Comparison of ENCODE assay signal across 7 mouse cellular contexts in the genomic region with DNA sequence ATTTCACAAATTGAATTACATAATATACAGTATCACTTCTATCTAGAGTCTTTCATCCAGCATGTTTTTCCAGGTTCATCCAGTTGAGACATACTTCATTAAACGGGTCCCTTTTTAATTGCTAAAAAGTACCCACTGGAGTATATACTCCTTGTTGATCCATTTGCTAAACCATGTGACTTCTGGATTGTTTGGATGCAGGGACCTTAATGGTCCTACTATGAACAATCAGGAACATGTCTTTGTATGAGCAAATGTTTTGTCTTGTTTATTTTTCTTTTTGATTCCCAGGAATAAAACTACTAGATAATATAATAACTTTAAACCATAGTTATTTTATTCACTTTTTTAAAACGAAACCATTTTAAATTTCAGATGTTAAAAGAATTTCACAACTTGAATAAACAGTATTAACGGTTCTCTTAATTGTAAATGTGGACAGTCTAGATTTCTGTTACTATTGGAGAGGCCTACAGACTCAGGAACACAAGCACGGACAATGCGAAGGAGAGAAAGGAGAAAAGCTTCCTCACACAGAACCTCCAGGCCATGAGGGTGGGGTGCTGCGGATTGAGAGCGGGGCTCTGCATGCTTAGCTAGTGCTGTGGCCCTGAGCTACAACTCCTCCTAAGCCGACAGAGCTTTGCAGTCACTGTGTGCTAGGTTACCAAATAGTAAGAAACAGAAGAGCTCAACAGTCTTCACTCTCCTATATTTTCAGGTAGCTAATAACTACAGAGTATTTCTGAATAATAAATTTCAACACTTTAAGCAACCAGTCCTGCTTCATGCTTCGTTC. TPM values are rescaled to one million over a fixed set of nuclear protein-coding genes. Genes with fewer than 3 reads are reported as not detected.
A peak's percentile ranks its signal among the peaks of the same experiment; 100 is the strongest.
DNase-seq lines count a peak whose midpoint lies in the region; ATAC-seq and TF ChIP-seq lines count a peak whose summit lies in the region.

No protein-coding gene starts in this region.

- H3K4me1 ChIP-seq in lung, embryonic 16.5 days (replicated peaks; ENCODE audit: control insufficient read depth, insufficient read depth, low read length) = peaks cover 24% of the 10 kb centered on the region
- H3K4me1 ChIP-seq in embryonic facial prominence, embryonic 12.5 days = peaks cover 10% of the 10 kb centered on the region
- peaks cover 7% of the 10 kb centered on the region; the same call in 1 of the 2 replicates for H3K4me1 ChIP-seq in intestine, embryonic 16.5 days (ENCODE audit: control insufficient read depth, insufficient read depth, low read length)
- H3K4me1 ChIP-seq in small intestine, adult 2 months (ENCODE audit: control insufficient read depth, insufficient read depth, insufficient read length, low read length) = no peaks in the 10 kb centered on the region; the same call in 1 of the 2 replicates

- H3K4me3 ChIP-seq in lung, embryonic 16.5 days (ENCODE audit: low read length) = peak overlapping the region; percentile 49
- peak overlapping the region; percentile 22 for H3K4me3 ChIP-seq in embryonic facial prominence, embryonic 12.5 days
- peak overlapping the region; percentile 32 for H3K4me3 ChIP-seq in intestine, embryonic 16.5 days (ENCODE audit: low read length)
- H3K4me3 ChIP-seq in small intestine, adult 2 months (ENCODE audit: low read depth, low read length) = peak overlapping the region; percentile 34; the same call in 1 of the 2 replicates

- TF ChIP-seq POLR2A in small intestine, adult 2 months (IDR thresholded peaks at IDR 0.05; ENCODE audit: low read depth, low read length) = no peak

- no peak for DNase-seq in lung, postnatal 14 days
- no peak for DNase-seq in layer of hippocampus, adult 11-12 months (ENCODE audit: low spot score)
- DNase-seq in urinary bladder, adult 18-20 months (ENCODE audit: low spot score in 2 of 2) = no peak

- peak overlapping the region; percentile 67 for H3K9ac ChIP-seq in lung, embryonic 16.5 days (ENCODE audit: low read length)
- H3K9ac ChIP-seq in embryonic facial prominence, embryonic 12.5 days = no peak overlapping the region
- H3K9ac ChIP-seq in intestine, embryonic 16.5 days (ENCODE audit: low read depth, low read length) = peak overlapping the region; percentile 52; the same call in 1 of the 2 replicates

- no peak for TF ChIP-seq CTCF in small intestine, adult 2 months (IDR thresholded peaks at IDR 0.05; ENCODE audit: extremely low read depth, insufficient read length, insufficient replicate concordance, low read depth, low read length)

- H3K4me2 ChIP-seq in lung, embryonic 16.5 days (ENCODE audit: low read depth, low read length) = peak overlapping the region; percentile 70
- H3K4me2 ChIP-seq in embryonic facial prominence, embryonic 12.5 days (replicated peaks) = peak overlapping the region; percentile 63
- peak overlapping the region; percentile 51 for H3K4me2 ChIP-seq in intestine, embryonic 16.5 days (ENCODE audit: low read depth, low read length)

- H3K36me3 ChIP-seq in lung, embryonic 16.5 days (ENCODE audit: control insufficient read depth, insufficient read depth, low read length) = 0 out of 2 replicates have a peak, but pooled peaks cover 5% of the 10 kb centered on the region
- H3K36me3 ChIP-seq in embryonic facial prominence, embryonic 12.5 days = no peaks in the 10 kb centered on the region
- no peaks in the 10 kb centered on the region for H3K36me3 ChIP-seq in intestine, embryonic 16.5 days (ENCODE audit: control insufficient read depth, insufficient read depth, low read length)
- peaks cover 2% of the 10 kb centered on the region; the same call in 1 of the 2 replicates for H3K36me3 ChIP-seq in small intestine, adult 2 months (ENCODE audit: control insufficient read depth, insufficient read depth, low read length)

- peak overlapping the region; percentile 80 for H3K27ac ChIP-seq in lung, embryonic 16.5 days (ENCODE audit: low read length)
- H3K27ac ChIP-seq in embryonic facial prominence, embryonic 12.5 days = 0 out of 2 replicates have a peak overlapping the region, but pooled peaks have one; percentile 6
- no peak overlapping the region for H3K27ac ChIP-seq in intestine, embryonic 16.5 days (ENCODE audit: low read length)
- no peak overlapping the region for H3K27ac ChIP-seq in small intestine, adult 2 months (ENCODE audit: insufficient read depth, low read depth, low read length)

- no peaks in the 10 kb centered on the region for H3K27me3 ChIP-seq in lung, embryonic 16.5 days (ENCODE audit: control insufficient read depth, insufficient read depth, low read depth, low read length)
- no peaks in the 10 kb centered on the region for H3K27me3 ChIP-seq in embryonic facial prominence, embryonic 12.5 days
- H3K27me3 ChIP-seq in intestine, embryonic 16.5 days (replicated peaks; ENCODE audit: control insufficient read depth, insufficient read depth, low read length) = no peaks in the 10 kb centered on the region
- H3K27me3 ChIP-seq in small intestine, adult 2 months (ENCODE audit: control insufficient read depth, insufficient read depth, low read length) = no peaks in the 10 kb centered on the region

- WGBS in lung, embryonic 16.5 days = 52% methylated on average over 9 of the region's 9 CpGs
- 76% methylated on average over 9 of the region's 9 CpGs for WGBS in embryonic facial prominence, embryonic 12.5 days
- 74% methylated on average over 9 of the region's 9 CpGs for WGBS in intestine, embryonic 16.5 days
- WGBS in small intestine, adult 2 months = 75% methylated on average over 9 of the region's 9 CpGs

- no peaks in the 10 kb centered on the region for H3K9me3 ChIP-seq in lung, embryonic 16.5 days (ENCODE audit: control insufficient read depth, low read length)
- no peaks in the 10 kb centered on the region for H3K9me3 ChIP-seq in embryonic facial prominence, embryonic 12.5 days
- no peaks in the 10 kb centered on the region for H3K9me3 ChIP-seq in intestine, embryonic 16.5 days (ENCODE audit: control insufficient read depth, low read length)

- no peak for ATAC-seq in lung, embryonic 16.5 days (ENCODE audit: low read depth)
- ATAC-seq in embryonic facial prominence, embryonic 12.5 days (ENCODE audit: insufficient number of reproducible peaks, insufficient read depth, low FRiP score, low TSS enrichment) = no peak
- ATAC-seq in intestine, embryonic 16.5 days = no peak

RNA-seq across cellular contexts. Expression of a gene that starts 19.2 kb away (rescaled TPM):
- 44.0 and 44.8 TPM in 2 replicates for polyA plus RNA-seq in lung, embryonic 16.5 days (2015; fragmentation: Nextera tagmentation; extraction: Ambion mirVana)
- polyA plus RNA-seq in embryonic facial prominence, embryonic 12.5 days (2016; fragmentation: Nextera tagmentation; extraction: Ambion mirVana) = 29.4 and 33.0 TPM in 2 replicates
- polyA plus RNA-seq in intestine, embryonic 16.5 days (2015; fragmentation: Nextera tagmentation; extraction: Ambion mirVana) = 21.7 and 23.2 TPM in 2 replicates
- polyA plus RNA-seq in small intestine, adult 2 months (2012; rRNA removed) = 0.48 and 1.4 TPM in 2 replicates

RNA-seq across cellular contexts. Expression of a gene that starts 19.3 kb away (rescaled TPM):
- polyA plus RNA-seq in lung, embryonic 16.5 days (2015; fragmentation: Nextera tagmentation; extraction: Ambion mirVana) = 231 and 251 TPM in 2 replicates
- polyA plus RNA-seq in embryonic facial prominence, embryonic 12.5 days (2016; fragmentation: Nextera tagmentation; extraction: Ambion mirVana) = 367 and 370 TPM in 2 replicates
- 143 and 157 TPM in 2 replicates for polyA plus RNA-seq in intestine, embryonic 16.5 days (2015; fragmentation: Nextera tagmentation; extraction: Ambion mirVana)
- 9.3 and 18.4 TPM in 2 replicates for polyA plus RNA-seq in small intestine, adult 2 months (2012; rRNA removed)

RNA-seq across cellular contexts. Expression of a gene that starts 24.8 kb away (rescaled TPM):
- 12.3 and 13.4 TPM in 2 replicates for polyA plus RNA-seq in lung, embryonic 16.5 days (2015; fragmentation: Nextera tagmentation; extraction: Ambion mirVana)
- 2.4 and 3.5 TPM in 2 replicates for polyA plus RNA-seq in embryonic facial prominence, embryonic 12.5 days (2016; fragmentation: Nextera tagmentation; extraction: Ambion mirVana)
- 244 TPM in 2 replicates for polyA plus RNA-seq in intestine, embryonic 16.5 days (2015; fragmentation: Nextera tagmentation; extraction: Ambion mirVana)
- 52.0 and 121 TPM in 2 replicates for polyA plus RNA-seq in small intestine, adult 2 months (2012; rRNA removed)

Comparison
In these comparisons a context has a peak if more than half of its experiments do, and no peak if none do; other contexts are left out.
1. H3K27ac ChIP-seq: peak in lung, embryonic 16.5 days (single experiment) and embryonic facial prominence, embryonic 12.5 days (single experiment); none in intestine, embryonic 16.5 days (single experiment) and small intestine, adult 2 months (single experiment).
2. Peak in every context shown above with its lines, with median percentiles within 50 percentile points of each other: H3K4me2 ChIP-seq and H3K4me3 ChIP-seq.